Mouse (Mus musculus): ENCODE results near the gene Trp53i11. TPM values are rescaled to one million over a fixed set of nuclear protein-coding genes. Genes with fewer than 3 reads are reported as not detected.

The Trp53i11 gene
- polyA plus RNA-seq, 1 experiment = 47.0 TPM

GRCm38 (mm10) chr2:93200681-93201340 lies 13.5 kb downstream of the Trp53i11 start:
- Histone ChIP-seq H3K27me3 (ENCODE audit: control insufficient read depth, insufficient read depth, low read length) (no peaks in the 10 kb centered on the region), H3K4me3 (ENCODE audit: low read depth, low read length) (no peak overlapping the region), H3K36me3 (ENCODE audit: control insufficient read depth, insufficient read depth, low read length) (no peaks in the 10 kb centered on the region; the same call in 1 of the 2 replicates), H3K27ac (ENCODE audit: insufficient read depth, low read depth, low read length) (no peak overlapping the region), H3K4me1 (ENCODE audit: control insufficient read depth, insufficient read depth, insufficient read length, low read length) (0 out of 2 replicates have a peak, but pooled peaks cover 4% of the 10 kb centered on the region)
- 52% methylated on average over 10 of the region's 10 CpGs for WGBS
- TF ChIP-seq CTCF (IDR thresholded peaks at IDR 0.05; ENCODE audit: extremely low read depth, insufficient read length, insufficient replicate concordance, low read depth, low read length) (no peak), POLR2A (IDR thresholded peaks at IDR 0.05; ENCODE audit: low read depth, low read length) (no peak)

GRCm38 (mm10) chr2:93201997-93202396 lies 14.6 kb downstream of the Trp53i11 start:
- Histone ChIP-seq H3K27me3 (ENCODE audit: control insufficient read depth, insufficient read depth, low read length) (no peaks in the 10 kb centered on the region), H3K4me3 (ENCODE audit: low read depth, low read length) (no peak overlapping the region), H3K4me1 (ENCODE audit: control insufficient read depth, insufficient read depth, insufficient read length, low read length) (0 out of 2 replicates have a peak, but pooled peaks cover 4% of the 10 kb centered on the region), H3K36me3 (ENCODE audit: control insufficient read depth, insufficient read depth, low read length) (no peaks in the 10 kb centered on the region; the same call in 1 of the 2 replicates), H3K27ac (ENCODE audit: insufficient read depth, low read depth, low read length) (no peak overlapping the region)
- TF ChIP-seq POLR2A (IDR thresholded peaks at IDR 0.05; ENCODE audit: low read depth, low read length) = no peak
- TF ChIP-seq CTCF (IDR thresholded peaks at IDR 0.05; ENCODE audit: extremely low read depth, insufficient read length, insufficient replicate concordance, low read depth, low read length) = no peak
- 94% methylated on average over 3 of the region's 3 CpGs for WGBS

DNA sequence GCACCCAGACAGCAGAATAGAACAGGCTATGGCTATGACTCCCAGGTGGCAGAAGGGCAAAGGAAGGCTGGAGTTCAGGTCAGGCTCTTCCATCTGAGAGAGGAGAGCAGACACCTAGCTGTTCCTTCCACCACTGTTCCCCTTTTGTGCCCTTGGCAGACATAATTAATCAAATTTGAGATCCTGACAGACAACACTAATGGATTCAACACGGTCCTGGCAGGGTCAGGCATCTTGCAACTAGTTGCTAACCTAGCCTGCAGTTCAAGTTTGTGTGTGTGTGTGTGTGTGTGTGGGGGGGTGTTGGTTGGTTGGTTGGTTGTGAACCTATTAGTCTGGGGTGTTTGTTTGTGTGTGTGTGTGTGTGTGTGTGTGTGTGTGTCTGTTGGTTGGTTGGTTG lies 15.4 kb downstream of the Trp53i11 start:
- Histone ChIP-seq H3K27me3 (ENCODE audit: control insufficient read depth, insufficient read depth, low read length) (no peaks in the 10 kb centered on the region), H3K27ac (ENCODE audit: insufficient read depth, low read depth, low read length) (no peak overlapping the region), H3K36me3 (ENCODE audit: control insufficient read depth, insufficient read depth, low read length) (no peaks in the 10 kb centered on the region; the same call in 1 of the 2 replicates), H3K4me1 (ENCODE audit: control insufficient read depth, insufficient read depth, insufficient read length, low read length) (0 out of 2 replicates have a peak, but pooled peaks cover 4% of the 10 kb centered on the region), H3K4me3 (ENCODE audit: low read depth, low read length) (no peak overlapping the region)
- 25% methylated on average over 1 of the region's 1 CpGs for WGBS
- TF ChIP-seq POLR2A (IDR thresholded peaks at IDR 0.05; ENCODE audit: low read depth, low read length) = no peak
- TF ChIP-seq CTCF (IDR thresholded peaks at IDR 0.05; ENCODE audit: extremely low read depth, insufficient read length, insufficient replicate concordance, low read depth, low read length) = no peak

GRCm38 (mm10) chr2:93203682-93204081 lies 16.3 kb downstream of the Trp53i11 start:
- Histone ChIP-seq H3K4me3 (ENCODE audit: low read depth, low read length) (no peak overlapping the region), H3K27me3 (ENCODE audit: control insufficient read depth, insufficient read depth, low read length) (no peaks in the 10 kb centered on the region), H3K4me1 (ENCODE audit: control insufficient read depth, insufficient read depth, insufficient read length, low read length) (0 out of 2 replicates have a peak, but pooled peaks cover 4% of the 10 kb centered on the region), H3K36me3 (ENCODE audit: control insufficient read depth, insufficient read depth, low read length) (no peaks in the 10 kb centered on the region; the same call in 1 of the 2 replicates), H3K27ac (ENCODE audit: insufficient read depth, low read depth, low read length) (no peak overlapping the region)
- peak; percentile 61 for TF ChIP-seq CTCF (IDR thresholded peaks at IDR 0.05; ENCODE audit: extremely low read depth, insufficient read length, insufficient replicate concordance, low read depth, low read length)
- TF ChIP-seq POLR2A (IDR thresholded peaks at IDR 0.05; ENCODE audit: low read depth, low read length) = no peak
- 13% methylated on average over 10 of the region's 10 CpGs for WGBS

DNA sequence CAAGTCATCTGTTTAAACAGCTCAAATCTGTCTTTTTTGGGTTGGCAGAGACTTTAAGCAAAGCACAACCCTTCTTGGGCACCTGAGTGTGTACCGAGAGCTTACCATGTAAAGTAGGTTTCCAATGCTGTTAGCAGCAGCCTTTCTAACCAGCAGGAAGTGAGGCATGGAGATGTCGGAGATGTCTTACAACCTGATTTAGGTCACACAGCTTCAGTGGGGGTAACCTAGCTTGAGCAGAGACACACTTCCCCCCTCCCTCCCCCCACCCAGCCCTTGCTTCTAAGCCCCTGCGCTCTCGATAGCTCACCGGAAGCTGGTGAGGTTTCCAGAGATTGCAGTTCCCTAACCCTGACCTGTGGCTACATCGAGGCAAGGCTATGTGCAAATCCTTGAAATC lies 17.2 kb downstream of the Trp53i11 start:
- no peaks in the 10 kb centered on the region for H3K4me1 ChIP-seq (ENCODE audit: control insufficient read depth, insufficient read depth, insufficient read length, low read length)
- H3K4me3 ChIP-seq (ENCODE audit: low read depth, low read length) = no peak overlapping the region
- 80% methylated on average over 6 of the region's 6 CpGs for WGBS
- TF ChIP-seq POLR2A (IDR thresholded peaks at IDR 0.05; ENCODE audit: low read depth, low read length) (no peak), CTCF (IDR thresholded peaks at IDR 0.05; ENCODE audit: extremely low read depth, insufficient read length, insufficient replicate concordance, low read depth, low read length) (no peak)
- H3K27me3 ChIP-seq (ENCODE audit: control insufficient read depth, insufficient read depth, low read length) = no peaks in the 10 kb centered on the region
- no peak overlapping the region for H3K27ac ChIP-seq (ENCODE audit: insufficient read depth, low read depth, low read length)
- no peaks in the 10 kb centered on the region; the same call in 1 of the 2 replicates for H3K36me3 ChIP-seq (ENCODE audit: control insufficient read depth, insufficient read depth, low read length)

GRCm38 (mm10) chr2:93206126-93206525 lies 18.8 kb downstream of the Trp53i11 start:
- no peaks in the 10 kb centered on the region for H3K36me3 ChIP-seq (ENCODE audit: control insufficient read depth, insufficient read depth, low read length)
- no peak for TF ChIP-seq CTCF (IDR thresholded peaks at IDR 0.05; ENCODE audit: extremely low read depth, insufficient read length, insufficient replicate concordance, low read depth, low read length)

GRCm38 (mm10) chr2:93212386-93212785 lies 25.0 kb downstream of the Trp53i11 start:
- TF ChIP-seq POLR2A (IDR thresholded peaks at IDR 0.05; ENCODE audit: low read depth, low read length) (no peak), CTCF (IDR thresholded peaks at IDR 0.05; ENCODE audit: extremely low read depth, insufficient read length, insufficient replicate concordance, low read depth, low read length) (no peak)
- no peaks in the 10 kb centered on the region for H3K27me3 ChIP-seq (ENCODE audit: control insufficient read depth, insufficient read depth, low read length)
- 78% methylated on average over 2 of the region's 2 CpGs for WGBS
- H3K27ac ChIP-seq (ENCODE audit: insufficient read depth, low read depth, low read length) = no peak overlapping the region
- H3K4me3 ChIP-seq (ENCODE audit: low read depth, low read length) = no peak overlapping the region
- peaks cover 13% of the 10 kb centered on the region; the same call in 1 of the 2 replicates for H3K4me1 ChIP-seq (ENCODE audit: control insufficient read depth, insufficient read depth, insufficient read length, low read length)
- no peaks in the 10 kb centered on the region for H3K36me3 ChIP-seq (ENCODE audit: control insufficient read depth, insufficient read depth, low read length)

More at GRCm38 (mm10) chr2:93206126-93206525, 18.8 kb downstream of the Trp53i11 start:
- H3K4me3 ChIP-seq (ENCODE audit: low read depth, low read length) = no peak overlapping the region
- no peaks in the 10 kb centered on the region for H3K27me3 ChIP-seq (ENCODE audit: control insufficient read depth, insufficient read depth, low read length)
- 88% methylated on average over 1 of the region's 1 CpGs for WGBS
- no peaks in the 10 kb centered on the region for H3K4me1 ChIP-seq (ENCODE audit: control insufficient read depth, insufficient read depth, insufficient read length, low read length)
- no peak overlapping the region for H3K27ac ChIP-seq (ENCODE audit: insufficient read depth, low read depth, low read length)
